Mouse (Mus musculus): Measurements from ENCODE around the gene Kank4.
"Not testable (repeated sequence)": the region's sequence is repeated elsewhere in the genome, so short reads cannot be mapped to it uniquely, and the experiment has no call there.

Gene Kank4

DNA sequence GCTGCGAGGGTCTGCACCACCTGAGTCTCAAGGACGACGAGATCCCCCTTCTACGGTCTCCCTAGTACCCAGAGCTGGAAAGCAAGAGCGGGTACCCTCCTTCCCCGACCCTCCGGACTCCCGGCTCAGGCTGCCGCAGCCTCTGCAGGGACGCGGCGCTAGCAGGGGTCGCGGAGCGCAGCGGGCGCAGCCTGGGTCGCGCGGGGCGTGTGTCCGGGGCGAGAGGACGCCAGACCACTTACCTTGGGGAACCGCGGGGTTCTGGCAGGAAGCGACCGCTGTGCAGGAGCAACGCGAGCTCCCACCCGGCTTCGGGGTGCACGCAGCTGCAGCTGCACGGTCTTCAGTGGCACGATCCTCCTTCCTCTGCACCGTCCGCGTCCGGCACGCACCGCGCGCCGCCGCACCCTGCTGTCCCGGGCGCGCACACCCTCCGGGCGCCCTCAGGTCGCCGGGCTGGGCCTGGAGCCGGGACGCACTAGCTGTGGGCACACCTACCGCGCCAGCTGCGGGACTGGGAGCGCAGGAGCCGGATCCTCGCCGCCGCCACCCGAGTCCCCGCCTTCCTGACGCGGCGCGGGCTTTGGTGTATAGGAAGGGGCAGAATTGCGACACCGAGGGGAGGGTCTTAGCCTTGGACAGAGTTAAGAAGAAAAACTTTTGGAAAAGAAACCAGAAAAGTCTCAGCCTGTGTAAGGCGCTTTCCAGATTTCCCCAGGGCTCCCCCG lies at the start of gene Kank4:
TSS of gene Kank4 (minus strand) at position 354 of the 728 bp plus-strand sequence.
- in situ Hi-C loops (cut with MboI) = no loop called here

DNA sequence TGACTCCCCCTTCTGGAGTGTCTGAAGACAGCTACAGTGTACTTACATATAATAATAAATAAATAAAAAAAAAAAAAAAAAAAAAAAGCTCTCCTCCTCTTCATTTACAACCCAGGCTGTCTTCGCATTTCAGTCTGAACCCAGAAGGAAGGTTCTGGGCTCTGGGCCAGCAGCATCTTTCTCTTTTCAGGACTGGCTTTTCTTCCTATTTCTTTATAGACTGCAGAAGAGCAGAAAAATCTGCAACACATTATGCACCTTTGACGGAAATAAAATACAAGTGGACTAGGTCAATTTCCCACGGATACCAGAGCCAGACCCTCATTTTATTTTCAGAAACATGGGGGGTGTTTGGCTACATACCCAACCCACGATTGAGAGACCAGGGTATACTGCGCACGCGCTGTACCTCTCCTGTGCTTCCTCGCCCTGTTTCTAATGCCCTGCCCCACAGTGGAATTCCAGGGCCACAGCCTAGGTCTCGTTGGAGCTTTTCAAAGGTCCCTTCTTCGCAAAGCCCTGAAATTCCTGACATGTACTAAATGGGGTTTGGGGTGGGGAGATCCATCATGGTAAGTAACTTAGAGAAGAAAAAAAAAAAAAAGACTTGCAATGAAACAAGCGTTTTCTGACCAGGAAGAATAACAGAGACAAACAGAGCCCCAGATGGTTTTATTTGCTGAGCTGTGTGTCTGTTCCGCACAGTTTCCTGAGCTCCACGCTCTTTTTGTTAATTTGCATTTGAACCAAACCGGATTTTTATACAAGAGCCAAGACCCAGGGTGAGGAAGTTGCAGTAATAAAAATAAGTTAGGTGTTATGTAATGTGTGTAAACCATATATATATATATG lies 48.3 kb upstream of the Kank4 start:
- in situ Hi-C loops (cut with MboI) = no loop called here

DNA sequence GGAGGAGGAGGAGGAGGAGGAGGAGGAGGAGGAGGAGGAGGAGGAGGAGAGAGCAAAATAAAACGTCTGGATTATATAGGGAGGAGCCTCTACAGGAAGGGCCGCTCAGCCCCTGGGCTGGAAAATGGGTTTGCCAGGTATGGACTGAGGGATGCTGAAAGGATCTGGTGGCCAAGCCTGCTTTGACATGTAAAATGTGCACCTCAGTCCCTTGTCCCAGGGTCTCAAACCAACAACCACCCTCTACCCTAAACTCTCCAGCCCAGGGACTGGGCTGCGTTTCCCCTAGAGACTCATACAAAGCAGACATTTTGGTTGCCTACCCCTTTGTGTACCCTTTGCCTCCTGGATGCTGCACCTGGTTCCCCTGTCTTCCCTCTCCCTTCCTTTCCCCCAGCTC lies 47.2 kb upstream of the Kank4 start:
- in situ Hi-C loops (cut with MboI) = no loop called here

DNA sequence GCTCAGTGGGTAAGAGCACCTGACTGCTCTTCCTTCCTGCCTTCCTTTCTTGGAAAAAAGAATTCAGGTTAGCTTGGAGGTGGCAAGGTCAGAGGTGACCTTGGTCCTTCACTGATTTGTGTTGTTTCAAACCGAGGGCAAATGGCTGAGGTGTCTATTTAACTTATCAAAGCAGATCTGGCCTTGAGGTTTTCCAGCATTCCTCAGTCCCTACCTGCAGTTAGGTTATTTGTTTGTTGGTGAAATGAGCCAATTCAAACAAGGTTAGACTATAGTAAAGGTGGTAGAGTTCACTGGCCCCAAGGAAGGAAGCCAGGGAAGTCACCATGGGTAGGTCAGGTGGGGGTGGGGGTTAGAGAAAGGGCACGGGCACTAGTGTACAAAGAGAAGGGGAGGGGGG lies 46.8 kb upstream of the Kank4 start:
- in situ Hi-C loops (cut with MboI) = no loop called here

DNA sequence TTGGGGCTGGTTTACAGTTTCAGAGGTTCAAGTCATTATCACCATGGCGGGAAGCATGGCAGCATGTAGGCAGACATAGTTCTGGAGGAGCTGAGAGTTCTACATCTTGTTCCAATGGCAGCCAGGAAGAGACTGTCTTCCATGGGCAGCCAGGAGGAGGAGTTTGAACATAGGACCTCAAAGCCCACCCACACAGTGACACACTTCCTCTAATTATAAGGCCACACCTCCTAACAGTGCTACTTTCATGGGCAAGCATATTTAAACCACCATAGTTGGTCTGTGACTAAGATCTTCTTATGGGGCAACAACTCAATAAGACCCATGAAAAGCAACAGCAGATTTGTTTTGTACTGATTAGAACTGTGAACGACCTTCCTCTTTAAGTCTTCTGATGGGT lies 46.1 kb upstream of the Kank4 start:
- in situ Hi-C loops (cut with MboI) = no loop called here

DNA sequence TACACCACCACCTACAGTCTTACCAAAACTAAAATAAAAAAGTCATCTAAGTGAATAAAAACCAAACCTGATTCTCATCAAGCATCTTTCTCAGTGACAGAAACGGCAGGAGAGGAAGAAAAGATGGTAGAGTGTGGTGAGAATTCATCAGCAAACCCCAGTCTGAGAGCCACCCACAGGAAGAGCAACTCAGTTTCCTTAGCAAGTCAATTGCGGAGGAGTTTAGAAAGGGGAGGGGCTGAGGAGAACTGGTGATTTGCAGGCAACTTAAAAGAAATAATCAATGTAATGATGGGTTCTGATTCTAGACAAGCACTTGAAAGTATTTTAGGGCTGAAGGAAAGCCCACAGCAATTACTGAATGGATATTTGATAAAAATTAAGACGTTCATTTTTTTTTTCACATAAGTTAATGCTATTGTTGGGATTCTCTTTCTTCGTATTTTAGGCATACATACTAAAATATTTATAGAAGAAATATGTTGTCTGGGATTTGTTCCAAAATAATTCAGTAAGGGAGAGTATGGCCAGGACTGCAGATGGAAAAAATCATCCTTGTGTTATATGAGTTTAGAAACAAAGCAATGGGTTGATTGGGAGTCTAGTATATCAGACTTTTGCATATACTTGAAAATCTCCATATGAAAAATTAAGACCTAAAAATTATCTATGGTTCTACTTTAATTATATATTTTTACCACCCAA lies 41.0 kb upstream of the Kank4 start:
- in situ Hi-C loops (cut with MboI) = no loop called here

DNA sequence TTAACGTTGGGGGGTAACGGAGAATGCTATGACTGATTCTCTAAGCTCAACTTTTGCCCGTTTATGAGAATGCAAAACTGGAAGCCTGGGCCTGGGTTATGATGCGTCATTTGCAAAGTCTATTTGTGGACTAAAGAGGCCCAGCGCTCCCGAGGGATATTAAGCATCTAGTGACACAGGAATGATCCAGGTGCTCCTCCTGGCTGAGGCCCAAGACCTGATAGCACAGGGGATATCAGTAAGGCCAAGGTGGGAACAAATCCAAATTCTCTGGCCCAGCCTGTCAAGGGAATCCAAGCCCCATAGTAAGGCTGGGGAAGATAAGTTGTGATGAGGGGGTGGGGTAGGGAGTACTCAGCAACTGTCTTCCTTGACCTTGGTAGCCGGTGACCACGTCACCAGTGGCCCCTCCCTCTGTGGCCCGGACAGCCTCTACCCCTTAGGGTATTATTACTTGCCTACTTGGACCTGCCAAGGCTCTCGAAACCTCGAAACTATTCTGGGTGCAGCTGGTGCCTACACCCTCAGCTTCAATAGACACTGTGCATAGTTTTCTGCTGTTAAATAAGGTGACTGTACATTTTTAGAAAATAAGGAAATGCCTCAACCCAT lies 39.8 kb upstream of the Kank4 start:
- in situ Hi-C loops (cut with MboI) = no loop called here

DNA sequence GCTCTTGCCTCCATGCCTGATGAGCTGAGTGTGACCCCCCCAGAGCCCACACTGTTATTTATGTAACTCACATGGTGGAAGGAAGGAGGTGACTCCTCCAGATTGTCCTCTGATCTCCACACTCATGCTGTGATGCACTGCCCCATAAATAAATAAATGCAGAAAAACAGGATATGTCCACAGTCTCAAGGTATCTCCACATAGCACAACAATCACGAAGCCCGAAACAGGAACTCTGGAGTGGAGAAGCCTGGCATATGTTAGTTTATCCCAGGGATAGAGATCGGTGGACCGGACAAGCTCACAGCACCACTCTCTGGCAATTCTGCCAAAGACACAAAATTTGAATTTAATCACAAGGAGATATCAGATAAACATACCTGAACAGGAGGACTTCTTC lies 36.6 kb upstream of the Kank4 start:
- in situ Hi-C loops (cut with MboI) = no loop called here

DNA sequence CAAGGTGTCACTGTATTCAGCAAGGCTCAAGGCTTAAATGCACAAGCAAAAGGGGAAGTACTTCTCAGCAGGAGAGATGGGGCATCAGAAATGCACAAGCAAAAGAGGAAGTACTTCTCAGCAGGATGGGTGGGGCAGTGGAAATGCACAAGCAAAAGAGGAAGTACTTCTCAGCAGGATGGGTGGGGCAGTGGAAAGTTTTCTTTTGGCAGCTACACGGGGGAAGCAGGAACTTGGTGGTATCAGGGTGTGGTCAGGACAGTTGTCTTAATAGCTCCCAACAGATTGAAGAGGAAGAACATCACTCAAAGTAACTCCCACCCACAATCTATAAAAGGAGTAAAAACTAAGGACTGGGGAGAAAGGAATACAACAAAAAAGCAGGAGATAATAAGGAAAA lies 33.1 kb upstream of the Kank4 start:
- in situ Hi-C loops (cut with MboI) = not testable (repeated sequence)

DNA sequence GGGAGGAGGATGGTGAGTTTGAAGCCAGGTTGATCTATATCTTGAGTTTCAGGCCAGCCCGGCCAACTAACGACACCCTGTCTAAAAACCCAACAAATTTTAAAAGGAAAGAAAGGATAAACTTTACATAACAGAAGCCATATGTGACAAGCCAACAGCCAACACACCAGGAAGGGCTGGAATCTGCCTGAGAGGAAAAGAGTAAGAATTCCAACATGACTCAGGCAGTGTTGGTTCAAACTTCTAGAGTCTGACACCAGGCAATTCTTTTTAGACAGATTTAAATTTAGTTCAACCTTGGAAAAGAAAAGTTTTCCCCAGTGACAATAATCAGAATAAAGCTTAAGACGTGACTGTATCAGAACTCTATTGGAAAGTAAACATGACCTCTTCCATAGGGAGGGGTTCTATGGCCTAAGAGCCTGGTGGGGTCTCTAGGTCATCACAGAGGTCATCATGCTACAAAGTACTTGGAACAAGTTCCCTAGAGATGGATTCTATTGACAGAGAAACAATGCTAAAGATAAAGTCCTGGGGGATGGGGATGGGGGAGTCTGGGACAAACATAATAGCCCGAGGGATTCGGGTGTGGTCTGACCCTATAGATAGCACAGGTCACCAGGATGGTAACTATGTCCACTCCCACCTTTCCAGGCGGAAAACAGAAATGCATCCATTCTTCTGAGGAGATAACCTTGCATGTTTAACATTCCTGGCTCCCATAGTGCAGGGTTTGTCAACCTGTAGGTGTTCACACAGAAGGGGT lies 30.0 kb upstream of the Kank4 start:
- in situ Hi-C loops (cut with MboI) = no loop called here

DNA sequence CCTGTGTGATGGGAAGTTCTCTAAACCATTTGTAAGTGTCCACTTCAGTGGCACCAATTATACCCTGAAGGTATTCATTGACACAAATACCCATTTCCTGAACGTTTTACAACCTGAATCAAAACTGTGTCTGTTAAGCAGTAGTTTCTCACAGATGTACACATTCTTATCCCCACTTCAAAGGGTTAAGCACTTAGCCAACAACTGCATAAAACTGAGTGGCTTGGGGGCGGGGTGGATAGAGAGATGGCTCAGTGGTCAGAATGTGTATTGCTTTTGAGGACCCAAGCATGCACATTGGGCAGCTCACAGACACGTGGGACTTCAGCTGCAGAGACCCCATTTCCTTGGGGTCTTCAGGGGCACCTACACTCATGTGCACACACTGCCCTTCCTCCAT lies 29.1 kb upstream of the Kank4 start:
- in situ Hi-C loops (cut with MboI) = no loop called here

DNA sequence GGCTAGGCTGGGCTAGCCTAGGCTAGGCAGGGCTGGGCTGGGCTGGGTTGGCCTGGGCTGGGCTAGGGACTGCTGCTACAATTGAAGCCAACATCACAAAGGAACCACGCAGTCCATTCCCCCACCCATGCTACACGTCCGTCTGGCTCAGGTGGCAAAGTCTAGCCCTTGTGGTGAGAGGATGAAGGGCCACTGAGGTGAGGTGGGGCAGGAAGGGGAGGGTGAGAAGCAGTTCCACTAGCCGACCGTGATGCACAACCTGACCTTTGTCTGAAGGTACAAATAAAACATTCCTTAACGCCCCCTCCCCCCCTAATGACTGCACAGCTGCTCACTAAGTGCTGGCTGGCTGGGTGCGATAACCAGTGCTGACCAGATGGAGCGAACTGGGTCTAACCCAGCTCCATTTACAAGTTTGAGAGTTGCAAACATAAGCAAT lies 28.4 kb upstream of the Kank4 start:
- in situ Hi-C loops (cut with MboI) = no loop called here

DNA sequence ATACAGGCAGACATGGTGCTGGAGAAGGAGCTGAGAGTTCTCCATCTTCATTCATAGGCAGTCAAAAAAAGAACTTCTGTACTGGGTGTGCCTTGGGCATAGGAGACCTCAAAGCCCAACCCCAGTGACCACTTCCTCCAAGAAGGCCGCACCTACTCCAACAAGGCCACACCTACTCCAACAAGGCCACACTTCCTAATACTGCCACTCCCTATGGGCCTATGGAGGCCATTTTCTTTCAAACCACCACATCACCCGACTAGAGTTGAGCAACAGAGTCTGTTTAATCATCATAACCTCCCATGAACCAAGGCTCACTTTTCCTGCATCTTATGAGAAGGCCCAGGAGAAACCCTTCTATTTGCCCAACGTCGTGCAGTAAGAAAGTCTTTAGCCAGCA lies 27.9 kb upstream of the Kank4 start:
- in situ Hi-C loops (cut with MboI) = no loop called here

DNA sequence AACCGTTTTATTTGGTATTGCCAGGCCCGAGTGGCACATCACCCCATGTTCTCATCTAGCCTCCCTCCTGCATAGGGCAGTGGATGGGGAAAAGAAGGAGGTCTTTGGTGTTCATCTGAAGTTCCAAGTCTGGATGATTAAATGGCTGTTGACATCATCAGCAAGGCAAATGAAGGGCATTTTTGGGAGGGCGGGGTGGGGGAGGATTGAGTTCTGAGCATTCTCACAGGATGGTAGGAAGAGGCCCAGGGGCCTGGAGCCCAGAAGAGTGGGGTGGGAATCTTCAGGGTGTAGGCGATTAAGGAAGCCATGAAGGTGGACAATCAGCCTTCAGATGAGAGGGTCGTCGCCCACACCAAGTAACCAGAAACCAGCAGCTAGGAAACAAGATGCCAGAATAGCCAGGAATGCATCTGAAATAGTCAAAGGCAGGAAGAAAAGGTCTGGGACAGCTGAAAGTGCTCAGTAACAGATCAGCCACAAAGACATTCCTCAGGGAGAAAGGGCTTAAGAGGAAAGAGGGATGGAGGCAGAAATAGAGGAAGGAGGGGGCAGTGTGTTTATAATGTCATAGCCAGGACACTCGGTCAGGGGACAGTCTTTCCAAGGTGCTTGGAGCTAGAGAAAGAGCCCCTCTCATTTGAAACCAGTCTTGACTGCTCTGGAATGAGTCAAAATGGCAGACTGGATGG lies 26.7 kb upstream of the Kank4 start:
- in situ Hi-C loops (cut with MboI) = no loop called here

DNA sequence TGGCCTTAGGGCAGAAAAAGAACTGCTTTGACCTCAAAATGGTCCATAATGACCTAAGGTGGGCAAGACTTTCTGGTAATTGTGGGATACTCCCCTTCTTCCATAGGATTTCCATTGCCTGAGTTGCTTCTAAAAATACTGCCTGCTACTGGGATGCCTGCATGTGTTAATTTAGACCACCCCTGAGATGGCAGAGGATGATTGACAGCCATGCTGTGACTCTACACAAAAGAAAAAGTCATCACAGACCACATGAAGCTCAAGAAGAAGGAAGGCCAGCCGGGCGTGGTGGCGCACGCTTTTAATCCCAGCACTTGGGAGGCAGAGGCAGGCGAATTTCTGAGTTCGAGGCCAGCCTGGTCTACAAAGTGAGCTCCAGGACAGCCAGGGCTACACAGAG lies 23.9 kb upstream of the Kank4 start:
- in situ Hi-C loops (cut with MboI) = not testable (repeated sequence)

DNA sequence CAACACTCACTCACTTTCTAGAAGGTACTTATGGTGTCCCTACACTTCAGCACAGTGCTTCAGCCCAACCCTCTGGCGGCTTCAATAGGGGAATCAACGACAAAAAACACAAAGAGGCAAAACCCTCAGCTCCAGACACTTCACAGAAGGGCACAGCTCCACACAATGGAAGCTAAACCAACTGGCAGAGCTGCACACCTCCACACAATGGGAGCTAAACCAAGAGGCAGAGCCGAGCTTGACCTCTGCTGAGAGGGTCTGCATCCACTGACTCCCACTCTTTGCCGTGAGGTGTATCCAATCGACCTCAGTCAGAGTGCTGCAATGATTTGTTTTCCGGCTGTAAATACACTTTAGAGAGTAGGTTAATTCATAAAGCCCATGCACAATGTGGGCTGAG lies 23.2 kb upstream of the Kank4 start:
- in situ Hi-C loops (cut with MboI) = no loop called here

DNA sequence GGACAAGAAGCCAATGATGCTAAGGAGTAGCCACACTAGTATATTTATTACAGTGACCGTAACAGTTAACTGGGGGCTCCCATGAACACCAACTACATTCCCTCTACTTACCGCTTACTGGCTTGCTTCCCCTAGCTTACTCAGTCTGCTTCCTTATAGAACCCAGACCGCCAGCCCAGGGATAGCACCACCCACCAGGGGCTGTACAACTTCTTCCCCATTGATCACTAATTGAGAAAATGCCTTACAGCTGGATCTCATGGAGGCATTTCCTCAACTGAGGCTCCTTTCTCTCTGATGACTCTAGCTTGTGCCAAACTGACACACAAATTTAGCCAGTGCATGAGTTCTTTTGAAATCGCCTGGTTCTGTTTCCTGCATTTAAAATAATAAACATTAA lies 21.6 kb upstream of the Kank4 start:
- in situ Hi-C loops (cut with MboI) = no loop called here

DNA sequence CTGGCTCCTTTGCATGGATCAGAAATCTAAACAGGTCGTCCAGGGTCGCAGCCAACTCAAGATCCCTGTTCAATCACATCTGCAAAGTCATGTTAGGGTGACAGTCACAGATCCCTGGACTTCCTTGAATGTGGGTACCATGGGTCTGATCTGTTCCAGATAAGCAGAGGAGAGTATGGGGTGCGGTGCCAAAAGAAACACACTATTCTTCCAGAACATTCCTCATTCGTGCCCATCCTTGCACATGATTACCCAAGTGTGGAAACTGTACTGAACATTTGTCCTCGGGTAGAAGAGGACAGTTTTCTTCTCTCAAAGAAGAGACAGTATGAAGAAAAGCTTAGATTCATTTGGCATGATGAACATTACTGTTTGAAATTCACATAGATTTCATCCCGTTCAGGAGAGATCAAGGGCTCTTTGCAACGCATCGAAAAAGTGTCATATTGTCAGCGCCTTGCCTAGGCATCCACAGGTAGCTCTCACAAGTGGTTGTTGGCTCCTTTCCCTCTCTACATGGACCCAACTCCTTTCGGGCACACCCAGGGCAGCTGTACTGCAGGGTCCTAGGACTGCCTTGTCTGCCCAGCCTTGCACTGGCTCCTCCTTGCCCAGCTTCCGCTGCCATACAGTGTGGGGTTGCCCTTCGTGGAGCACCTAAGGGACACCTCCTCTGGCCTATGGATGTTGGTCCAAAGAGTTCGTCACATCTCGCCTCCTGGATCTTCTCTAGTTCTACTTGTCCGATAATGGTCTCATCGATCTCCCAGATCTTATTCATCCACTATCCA lies 20.6 kb upstream of the Kank4 start:
- in situ Hi-C loops (cut with MboI) = no loop called here

DNA sequence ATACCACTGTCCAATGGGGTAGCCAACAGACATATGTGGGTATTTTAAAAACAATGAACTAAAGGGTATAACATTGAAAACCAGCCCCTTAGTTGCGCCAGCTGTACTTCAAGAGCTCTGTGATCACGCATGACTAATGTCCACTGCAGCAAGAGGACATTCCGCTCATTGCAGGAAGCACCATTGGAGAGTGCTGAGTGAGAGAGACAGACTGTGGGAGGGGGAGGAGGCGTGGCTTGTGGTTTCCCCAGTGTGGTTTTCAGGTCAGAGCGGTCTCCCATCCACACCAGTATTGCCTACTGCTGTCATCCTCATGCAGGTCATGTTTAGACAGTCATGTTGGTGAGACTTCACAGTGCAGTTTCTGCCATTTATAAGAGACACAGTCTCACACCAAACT lies 19.2 kb upstream of the Kank4 start:
- in situ Hi-C loops (cut with MboI) = no loop called here

DNA sequence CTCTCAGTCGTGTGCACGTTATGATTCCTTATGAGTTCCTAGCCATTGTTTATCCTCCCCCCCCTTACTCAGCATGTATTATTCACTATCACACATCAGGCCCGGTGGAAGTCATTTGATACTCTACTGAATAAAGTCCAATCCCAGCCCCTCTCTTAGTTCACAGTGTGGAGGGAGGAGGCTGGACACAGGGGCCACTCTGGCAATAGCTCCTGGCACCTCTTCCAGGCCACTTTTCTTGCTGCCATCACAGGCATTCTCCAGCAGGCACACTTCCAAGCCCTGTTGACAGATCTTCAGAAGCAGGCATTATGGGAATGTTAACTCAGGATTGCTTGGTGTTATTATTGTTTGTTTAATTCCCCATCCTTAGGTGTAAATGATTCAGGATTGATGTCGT lies 17.4 kb upstream of the Kank4 start:
- in situ Hi-C loops (cut with MboI) = no loop called here
